Mouse (Mus musculus) heart, postnatal 4 days (tissue): ENCODE results near the gene Unk. TPM values are rescaled to one million over a fixed set of nuclear protein-coding genes. Genes with fewer than 3 reads are reported as not detected.
"Not testable (repeated sequence)": the region's sequence is repeated elsewhere in the genome, so short reads cannot be mapped to it uniquely, and the experiment has no call there.

Experiments used
- DNase-seq: peaks from one replicate; pipeline ENCODE4 v3.0.0; 2021
- total RNA-seq, 2 experiments: library from RNA; stranded (reverse); gene quantifications; 2 replicates each; pipeline ENCODE4 v1.2.3; 2021

Unk gene
- total RNA-seq, 2 experiments from 2014 or later, result 22.3 to 25.0 TPM

DNA sequence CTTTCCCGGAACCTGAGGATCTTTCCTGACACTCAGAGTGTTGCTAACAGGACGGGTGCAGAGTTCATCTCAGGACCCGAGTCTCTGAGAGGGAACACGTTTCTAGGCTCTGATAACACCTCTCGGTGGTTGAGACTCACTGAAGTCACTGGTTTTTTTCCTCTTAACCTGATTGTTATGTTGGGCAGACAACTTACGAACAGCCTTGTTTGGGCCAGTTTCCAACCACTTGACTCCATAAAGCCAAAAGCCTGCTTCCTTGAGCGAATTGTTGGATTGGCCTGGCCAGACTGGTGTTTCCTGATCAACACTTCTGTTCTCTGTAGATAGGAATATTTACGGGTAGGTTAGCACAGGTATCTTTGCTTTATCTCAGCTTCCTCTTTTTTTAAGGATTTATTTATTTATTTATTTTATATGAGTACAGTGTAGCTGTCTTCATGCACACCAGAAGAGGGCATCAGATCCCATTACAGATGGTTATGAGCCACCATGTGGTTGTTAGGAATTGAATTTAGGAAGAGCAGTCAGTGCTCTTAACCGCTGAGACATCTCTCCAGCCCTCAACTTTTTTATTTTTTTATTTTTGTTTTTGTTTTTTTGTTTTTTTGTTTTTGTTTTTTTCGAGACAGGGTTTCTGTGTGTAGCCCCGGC is 58.7 kb downstream of the Unk start:
- DNase-seq, result no peak

DNA sequence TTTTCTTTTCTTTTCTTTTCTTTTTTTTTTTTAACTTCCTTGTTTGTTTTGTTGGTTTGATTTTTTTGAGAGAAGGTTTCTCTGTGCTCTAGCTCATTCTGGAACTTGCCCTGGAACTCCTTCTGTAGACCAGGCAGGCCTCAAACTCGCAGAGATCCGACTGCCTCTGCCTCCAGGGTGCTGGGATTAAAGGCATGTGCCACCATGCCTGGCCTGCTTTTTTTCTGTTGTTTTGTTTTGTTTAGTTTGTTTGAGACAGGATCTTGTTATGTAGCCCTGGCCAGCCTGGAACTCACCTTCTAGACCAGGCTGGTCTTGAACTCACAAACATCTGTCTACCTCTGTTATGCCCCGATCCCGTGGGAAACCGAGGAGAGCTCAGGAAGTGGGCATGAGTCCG is 59.4 kb downstream of the Unk start:
- DNase-seq, result no peak

DNA sequence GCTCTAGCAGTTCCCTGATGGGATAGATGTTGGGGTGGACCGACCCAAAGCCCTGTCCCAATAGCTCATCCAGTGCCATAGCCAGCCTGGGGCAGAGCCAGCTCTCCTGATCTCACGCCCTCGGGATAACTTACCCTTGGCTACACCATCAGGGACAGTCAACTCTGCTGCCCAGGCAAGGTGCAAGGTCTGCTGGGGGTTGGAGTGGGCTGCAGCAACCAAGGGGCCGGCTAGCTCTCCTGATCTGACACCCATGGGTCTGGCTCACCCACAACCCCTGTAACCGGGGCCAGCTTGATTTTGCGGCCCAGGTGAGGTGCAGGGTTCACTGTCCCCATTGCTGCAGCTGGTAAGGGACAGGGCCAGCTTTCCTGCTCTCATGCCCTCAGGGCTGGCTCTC is 61.5 kb downstream of the Unk start:
- DNase-seq, result no peak

DNA sequence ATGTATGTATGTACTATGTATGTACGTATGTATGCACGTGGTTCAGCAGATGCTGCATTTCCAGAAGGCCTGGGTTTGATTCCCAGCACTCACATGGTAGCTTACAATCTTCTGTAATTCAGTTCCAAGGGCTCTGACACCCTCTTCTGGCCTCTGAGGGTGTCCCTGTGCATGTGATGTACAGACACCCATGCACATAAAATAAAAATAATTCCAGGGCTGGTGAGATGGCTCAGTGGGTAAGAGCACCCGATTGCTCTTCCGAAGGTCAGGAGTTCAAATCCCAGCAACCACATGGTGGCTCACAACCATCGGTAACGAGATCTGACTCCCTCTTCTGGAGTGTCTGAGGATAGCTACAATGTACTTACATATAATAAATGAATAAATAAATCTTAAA is 62.8 kb downstream of the Unk start:
- DNase-seq, result not testable (repeated sequence)

DNA sequence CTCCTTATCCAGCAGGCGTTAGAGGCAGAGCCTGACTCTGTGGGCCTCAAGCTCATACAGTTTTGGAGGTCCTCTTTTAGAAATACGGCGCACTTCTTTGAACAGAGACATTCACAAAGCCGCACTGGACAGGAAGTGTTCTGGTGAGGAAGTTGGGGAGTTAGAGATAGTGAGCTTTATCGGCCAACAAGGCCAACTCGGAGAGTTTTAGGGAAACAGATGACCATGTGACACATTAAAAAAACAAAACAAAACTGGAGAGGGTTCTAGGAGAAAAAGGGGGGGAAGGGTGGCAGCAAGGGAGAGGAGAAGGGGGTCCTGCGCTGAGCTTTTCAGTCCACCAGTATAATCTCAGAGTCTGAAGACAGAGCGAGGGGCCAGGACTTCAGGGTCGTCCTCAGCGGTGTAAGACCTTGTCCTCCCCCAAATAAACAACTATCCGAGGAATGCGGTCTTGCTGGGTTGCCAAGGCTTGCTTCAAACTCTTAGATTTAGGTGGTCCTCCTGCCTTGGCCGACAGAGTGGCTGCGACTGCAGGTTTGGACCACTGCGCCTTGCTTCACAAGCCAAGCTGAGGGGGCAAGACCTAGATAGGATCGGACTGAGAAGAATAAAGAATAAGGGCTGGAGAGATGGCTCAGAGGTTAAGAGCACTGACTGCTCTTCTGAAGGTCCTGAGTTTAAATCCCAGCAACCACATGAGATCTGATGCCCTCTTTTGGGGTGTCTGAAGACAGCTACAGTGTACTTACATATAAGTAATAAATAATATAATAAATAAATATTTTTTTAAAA is 63.8 kb downstream of the Unk start:
- DNase-seq, result no peak

DNA sequence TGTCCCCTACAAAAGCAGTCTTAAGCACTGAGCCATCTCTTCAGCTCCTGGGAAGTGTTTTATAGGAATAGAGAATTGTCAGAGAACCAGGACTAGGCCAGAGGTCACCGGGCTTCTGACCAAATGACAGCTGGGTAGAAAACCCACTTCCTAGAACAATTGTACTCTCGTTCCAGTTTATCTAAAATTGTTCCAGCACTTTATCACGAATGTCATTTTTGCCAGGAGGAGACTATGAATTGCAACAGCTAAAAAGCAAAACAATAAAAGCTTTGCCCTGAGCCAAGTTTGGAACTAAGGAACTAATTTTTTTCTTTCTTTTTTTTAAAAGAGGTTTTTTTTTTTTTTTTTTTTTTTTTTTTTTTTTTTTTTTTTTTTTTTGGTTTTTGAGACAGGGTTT is 65.5 kb downstream of the Unk start:
- DNase-seq, result peak; percentile 65

DNA sequence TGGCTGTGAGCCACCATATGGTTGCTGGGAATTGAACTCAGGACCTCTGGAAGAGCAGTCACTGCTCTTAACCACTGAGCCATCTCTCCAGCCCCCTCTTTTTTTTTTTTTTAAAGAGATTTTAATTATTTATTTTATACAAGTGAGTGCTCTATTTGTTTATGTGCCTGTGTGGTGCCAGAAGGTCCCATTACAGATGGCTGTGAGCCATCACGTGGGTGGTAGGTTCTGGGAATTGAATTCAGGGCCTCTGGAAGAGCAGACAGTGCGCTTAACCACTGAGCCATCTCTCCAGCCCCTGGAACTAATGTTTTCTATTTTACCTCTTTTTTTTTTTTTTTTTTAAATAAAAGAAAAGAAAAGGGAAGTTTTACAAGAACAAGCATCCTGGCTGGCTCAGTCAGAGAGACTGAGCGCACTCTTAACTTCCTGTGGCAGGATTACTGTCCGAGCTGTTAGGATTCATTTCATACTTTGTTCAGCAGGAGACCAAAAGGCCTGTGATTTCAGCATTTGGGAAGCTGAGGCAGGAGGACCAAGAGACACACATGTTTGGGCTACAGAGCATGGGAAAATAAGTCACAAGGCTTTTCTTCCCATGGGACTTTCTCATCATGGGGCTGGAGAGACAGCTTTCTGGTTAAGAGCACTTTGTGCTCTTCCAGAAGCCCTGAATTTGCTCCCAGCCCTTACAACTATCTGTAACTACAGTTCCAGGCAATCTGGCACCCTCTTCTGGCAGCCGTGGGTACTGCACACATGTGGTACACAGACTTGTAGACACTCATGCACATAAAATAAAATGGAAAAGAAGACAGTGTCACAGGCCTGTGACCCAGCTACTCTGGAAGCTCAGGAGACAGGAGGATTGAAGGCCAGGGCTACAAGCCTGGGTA is 66.3 kb downstream of the Unk start:
- peak; percentile 58 for DNase-seq

DNA sequence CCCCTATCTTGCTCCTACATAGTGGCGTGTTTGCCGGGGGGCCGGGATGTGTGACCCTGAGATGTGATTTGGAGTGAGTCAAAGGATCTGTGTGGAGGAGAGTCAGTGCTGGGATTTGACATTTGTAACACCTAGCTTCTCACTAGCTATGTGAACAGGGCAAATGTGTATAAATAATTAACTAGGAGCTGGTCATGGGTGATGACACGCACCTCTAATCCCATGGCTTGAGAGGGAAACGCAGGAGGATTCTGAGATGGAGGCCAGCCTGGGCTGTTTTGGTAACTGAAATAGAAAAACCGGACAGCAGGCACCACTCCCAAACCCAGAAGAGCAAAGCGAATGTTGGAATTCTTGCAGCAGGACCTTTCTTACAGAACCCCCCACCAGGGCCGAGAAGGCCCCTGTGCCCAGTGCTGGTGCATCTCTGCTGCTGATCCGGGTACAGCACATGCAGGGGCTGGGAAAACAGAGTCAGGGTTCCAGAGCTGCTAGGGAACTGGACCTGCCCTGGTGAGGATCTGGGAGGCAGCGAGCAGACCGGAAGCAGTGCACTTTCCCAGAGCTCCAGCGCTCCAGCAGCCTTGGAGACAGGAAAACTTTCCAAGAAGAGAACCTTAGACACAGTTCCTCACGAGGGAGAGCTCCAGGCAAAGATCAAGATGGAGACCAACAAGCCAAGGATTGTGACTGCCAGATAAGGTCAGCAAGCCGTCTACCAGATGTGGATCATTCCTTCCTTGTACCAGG is 68.8 kb downstream of the Unk start:
- DNase-seq, result no peak

DNA sequence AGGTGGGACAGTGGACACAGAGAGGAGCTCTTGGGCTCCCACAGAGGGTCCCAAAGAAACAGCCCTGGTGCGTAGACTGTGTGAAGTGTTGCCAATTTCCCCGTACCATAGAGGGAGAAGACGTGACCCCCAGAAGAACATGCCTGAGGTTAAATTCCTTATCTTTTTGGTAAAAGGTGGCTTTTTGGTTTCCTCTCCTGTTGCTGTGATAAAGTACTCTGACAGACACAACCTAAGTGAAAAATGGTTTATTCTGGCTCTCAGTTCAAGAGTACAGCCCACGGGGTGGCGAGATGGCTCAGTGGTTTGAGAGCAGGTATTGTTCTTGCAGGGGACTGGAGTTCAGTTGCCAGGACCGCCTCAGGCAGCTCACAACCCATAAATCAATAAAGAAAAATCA is 69.3 kb downstream of the Unk start:
- DNase-seq, result no peak

DNA sequence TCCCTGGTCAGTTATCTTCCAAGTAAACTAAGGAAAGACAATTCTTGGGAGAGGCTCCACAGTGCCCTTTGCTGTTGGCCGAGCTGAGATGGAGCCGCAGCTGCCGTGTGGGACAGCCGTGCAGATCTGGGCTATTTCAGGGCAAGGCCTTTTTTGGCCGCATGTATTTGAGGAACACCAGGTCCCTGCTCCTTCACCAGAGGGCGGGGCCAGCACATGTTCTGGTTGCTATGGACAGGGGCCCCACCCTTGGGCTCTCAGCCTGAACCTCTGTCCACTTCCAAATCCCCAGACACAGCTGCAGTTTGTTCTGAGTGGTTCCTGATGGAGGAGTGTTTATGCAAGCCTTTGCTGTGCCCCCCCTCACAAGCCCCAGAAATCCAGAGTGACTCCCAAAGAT is 70.3 kb downstream of the Unk start:
- peak; percentile 75 for DNase-seq

DNA sequence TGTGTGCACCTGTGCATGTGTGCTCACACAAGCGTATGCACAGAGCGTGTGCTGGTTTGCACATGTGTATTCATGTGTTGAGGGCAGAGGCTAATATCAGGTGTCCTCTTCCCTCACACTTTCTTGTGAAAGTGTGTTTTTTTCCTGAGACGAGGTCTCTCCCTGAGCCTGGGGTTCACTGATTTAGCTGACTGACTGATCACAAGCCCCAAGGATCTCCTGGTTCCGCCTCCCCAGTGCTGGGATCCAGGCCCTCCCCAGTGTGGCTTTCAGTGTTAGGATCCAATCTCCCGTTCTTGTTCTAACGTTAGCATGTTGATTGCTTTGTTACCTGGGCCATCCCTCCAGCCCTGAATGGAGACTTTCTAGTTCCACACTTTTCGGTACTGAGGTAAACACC is 70.7 kb downstream of the Unk start:
- DNase-seq, result no peak

DNA sequence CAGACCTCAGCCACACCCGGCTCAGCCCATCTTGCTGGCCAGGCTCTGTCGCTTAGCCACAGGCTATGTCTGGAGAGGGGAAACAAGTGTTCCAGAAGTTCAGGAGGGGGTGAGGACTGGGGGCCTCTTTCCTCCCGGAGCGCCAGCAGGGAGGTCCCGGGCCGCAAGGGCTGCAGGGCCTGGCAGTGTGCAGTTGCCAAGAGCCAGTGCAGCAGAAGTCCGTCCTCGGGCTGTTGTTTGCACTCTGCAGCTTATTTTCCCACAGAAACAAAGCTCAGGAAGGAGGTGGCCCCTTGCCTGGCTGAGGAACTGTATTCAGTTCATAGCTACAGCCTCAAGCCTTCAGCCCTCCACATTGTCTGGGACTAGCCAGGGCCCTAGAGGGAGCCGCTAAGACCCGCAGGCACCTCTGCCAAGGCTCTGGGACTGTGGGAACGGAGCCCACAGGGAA is 71.8 kb downstream of the Unk start:
- peak; percentile 71 for DNase-seq

DNA sequence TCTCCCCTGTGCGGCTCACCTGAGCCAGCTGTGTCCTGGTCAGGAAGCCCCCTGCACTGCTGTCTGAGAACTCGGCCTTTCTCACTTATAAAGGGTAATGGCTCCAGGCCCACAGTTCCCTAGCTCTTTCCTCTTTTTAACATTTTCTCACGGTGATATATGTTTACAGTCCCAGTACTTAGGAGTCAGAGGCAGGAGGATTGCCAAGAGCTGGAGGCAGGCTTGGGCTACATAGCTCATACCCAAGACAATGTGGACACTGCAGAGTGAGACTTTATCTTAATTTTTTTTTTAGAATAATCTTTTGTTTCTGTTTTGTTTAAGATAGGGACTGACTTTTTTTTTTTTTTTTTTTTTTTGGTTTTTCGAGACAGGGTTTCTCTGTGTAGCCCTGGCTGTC is 72.3 kb downstream of the Unk start:
- peak; percentile 56 for DNase-seq

DNA sequence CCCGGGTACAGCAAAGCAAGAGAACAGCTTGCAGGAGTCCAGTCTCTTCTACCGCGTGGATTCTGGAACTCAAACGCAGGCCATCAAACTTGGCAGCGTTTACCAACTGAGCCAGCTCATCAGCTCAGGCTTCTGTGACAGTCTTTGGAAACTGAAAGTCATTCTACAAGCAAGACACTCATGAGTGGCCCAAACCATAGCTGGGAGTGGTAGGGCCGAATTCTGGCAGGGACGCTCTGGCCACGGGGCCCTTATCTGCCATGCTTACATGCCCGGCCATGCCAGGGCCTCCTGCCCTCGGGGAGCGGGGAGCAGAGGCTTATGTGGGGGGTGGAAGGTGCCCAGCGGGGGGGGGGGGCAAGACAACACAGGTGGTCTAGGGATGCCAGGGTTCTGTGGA is 73.5 kb downstream of the Unk start:
- DNase-seq, result peak; percentile 44

DNA sequence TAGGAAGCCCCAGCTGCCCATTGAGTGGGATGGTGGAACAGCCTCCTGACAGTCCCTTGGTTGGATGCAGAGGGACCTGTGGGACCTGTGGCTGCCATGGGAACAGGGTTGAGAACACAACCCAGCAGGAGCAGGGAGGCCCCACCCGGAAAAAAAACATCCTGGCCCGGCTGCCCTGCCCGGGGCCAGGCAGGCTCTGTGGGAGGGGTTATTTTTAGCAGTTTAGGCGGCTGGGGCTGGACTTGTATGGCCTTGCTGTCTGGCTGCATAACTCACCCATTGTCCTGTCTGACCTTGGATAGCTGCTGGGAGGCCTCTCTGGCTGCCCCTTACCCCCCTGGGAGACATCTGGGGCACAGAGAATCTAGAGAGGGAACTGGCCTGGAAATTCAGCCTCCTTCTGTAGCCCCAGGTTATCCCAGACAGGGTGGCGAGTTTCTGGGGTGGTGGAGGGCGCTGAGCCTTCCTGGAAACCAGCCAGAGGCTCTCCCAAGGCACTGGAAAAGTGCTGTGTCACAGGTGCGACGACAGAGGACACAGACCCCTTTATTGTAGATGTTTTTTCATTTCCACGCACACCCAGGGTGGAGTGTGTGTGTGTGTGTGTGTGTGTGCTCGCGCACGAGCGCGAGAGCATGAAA is 74.0 kb downstream of the Unk start:
- peak; percentile 81 for DNase-seq

DNA sequence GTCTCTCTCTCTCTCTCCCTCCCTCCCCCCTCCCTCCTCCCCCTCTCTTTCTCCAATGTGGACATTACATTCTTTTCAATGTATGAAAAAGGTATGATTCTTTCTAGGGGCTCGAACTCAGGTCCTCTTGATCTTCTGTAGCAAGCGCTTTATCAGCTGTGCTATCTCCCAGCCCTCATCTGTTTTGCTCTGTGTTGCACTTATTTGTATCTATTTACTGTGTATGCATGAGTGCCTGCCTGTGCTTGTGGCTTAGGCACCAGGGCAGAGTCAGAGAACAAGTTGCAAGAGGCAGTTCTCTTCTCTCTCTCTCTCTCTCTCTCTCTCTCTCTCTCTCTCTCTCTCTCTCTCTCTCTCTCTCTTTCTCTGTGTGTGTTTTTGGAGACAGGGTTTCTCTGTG is 74.9 kb downstream of the Unk start:
- DNase-seq, result no peak

DNA sequence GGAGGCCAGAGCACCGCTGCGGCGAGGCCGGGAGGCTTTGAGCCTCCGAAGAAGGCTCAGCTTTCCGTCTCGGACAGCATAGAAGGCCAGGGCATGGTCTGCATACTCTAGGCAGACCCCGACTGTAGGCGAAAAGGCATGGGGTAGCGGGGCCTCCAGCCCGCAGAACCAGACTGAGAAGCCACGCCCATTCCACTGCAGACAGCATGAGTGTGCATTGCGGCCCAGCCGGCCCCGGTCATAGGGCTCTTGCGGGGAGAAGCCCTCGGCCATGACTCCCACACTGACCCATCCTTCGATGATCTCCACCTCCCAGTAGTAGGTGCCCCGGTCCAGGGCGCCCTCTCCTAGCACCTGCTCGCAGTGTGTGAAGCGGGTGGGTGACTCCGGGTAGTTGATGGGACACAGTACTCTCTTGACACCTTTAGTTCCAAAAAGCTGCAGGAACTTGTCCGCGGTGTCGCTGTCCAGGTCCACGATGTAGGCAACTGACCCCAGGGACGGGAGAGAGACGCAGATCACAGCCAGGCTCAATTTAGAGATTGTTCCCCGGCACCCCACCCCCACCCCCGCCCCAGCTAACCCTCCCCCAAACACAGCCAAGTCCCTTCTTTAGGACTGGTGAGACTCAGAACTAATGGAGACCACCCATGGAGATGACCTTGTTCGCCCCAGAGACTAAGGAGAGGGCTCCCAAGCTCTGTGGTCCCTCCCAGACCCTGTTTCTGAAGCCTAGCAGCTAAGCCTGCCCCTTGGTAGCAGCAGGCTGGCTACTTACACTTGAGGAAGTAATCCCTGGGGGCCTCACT is 76.2 kb downstream of the Unk start:
- DNase-seq, result no peak

DNA sequence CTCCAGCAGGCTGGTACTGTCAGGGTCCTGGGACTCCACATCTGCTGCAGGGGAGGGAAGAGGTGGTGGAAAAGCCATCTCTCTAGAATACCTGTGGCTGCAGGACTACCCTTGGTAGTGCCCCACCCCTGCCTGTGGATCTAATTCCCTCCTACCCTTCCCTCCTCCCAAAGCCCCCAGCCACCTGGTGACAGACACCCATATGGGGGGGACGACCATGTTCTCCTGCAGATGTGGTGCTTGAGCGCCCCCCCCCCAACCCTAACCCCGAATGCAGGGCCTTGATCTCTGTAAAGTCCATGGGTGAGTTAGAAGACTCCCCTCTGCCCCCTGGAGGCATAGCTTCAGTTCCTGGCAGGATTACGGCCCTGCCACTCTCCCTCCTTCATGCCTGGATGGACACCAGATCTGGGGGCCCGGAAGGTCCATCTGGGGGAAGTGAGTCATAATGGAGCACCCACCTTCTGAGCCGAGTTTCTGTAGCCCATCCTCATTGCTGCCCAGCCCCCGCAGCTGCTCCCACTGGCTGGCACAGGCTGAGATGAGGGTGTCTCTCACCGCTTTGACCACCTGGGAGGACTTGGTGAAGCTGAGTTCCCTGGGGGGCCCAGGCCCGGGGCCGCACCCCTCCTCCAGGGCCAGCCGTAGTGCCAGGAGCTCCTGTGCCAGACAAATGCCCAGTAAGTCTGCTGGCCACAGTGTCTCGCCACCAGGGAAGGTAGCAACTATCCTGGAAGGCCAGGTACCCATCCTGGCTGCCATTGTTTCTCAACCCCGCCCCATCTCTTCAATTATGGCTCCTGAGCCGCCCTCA is 77.0 kb downstream of the Unk start:
- peak; percentile 53 for DNase-seq

DNA sequence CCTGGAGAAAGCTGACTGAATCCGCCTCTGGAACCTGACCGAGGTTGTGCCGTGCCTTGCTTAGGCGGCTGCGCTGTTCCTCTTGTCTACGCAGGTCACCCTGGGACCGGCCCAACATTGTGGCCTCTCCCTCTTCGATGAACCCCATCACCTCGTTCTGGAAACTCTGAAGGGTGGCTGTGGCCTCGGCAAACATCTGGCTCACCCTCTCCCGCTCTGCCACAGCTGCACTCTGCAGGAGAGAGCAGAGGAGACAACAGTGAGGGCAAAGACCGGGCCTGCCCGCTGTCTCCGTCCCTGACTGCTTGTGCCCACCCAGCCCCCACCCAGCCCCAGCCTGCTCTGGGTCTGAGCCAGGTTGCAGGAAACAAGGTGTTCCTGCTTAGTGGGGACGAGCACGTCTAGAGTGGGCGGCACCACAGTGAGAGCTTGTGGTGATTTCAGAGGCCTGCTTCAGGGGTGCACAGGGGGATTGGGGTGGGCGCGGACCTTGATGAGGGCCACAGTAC is 77.7 kb downstream of the Unk start:
- no peak for DNase-seq
